9 mouse cellular contexts compared by ENCODE assay signal in genomic region chr15:78778077-78778870, GRCm38 (mm10). TPM values are rescaled to one million over a fixed set of nuclear protein-coding genes. Genes with fewer than 3 reads are reported as not detected.
DNase-seq lines count a peak whose midpoint lies in the region; ATAC-seq lines count a peak whose summit lies in the region.
"Had no signal": no experiment of that assay in that cellular context is flagged by ENCODE, and none has a peak within 500 bp of the region (broad histone marks: within the 10 kb centered on the region; RNA-seq: fewer than 3 reads in every experiment).

No protein-coding gene starts in this region.

- no peak overlapping the region for H3K4me2 ChIP-seq in embryonic facial prominence, embryonic 12.5 days (replicated peaks)
- H3K4me2 ChIP-seq in kidney, embryonic 16.5 days (replicated peaks; ENCODE audit: low read depth, low read length), result no peak overlapping the region
- H3K4me2 ChIP-seq in stomach, embryonic 16.5 days (ENCODE audit: low read depth, low read length), result no peak overlapping the region
- H3K4me2 ChIP-seq: embryonic facial prominence, embryonic 15.5 days had no signal

- 51% methylated on average over 13 of the region's 15 CpGs for WGBS in embryonic facial prominence, embryonic 12.5 days
- 62% methylated on average over 13 of the region's 15 CpGs for WGBS in kidney, embryonic 16.5 days
- WGBS in stomach, embryonic 16.5 days, result 53% methylated on average over 14 of the region's 15 CpGs

- no peaks in the 10 kb centered on the region for H3K9me3 ChIP-seq in embryonic facial prominence, embryonic 12.5 days
- 0 out of 2 replicates have a peak, but pooled peaks cover 4% of the 10 kb centered on the region for H3K9me3 ChIP-seq in kidney, embryonic 16.5 days (ENCODE audit: low read length)
- no peaks in the 10 kb centered on the region for H3K9me3 ChIP-seq in stomach, embryonic 16.5 days (replicated peaks; ENCODE audit: control insufficient read depth, low read length)
- H3K9me3 ChIP-seq: embryonic facial prominence, embryonic 15.5 days had no signal

- peak; percentile 76 to 79 for DNase-seq in B cell, adult 2 months
- peak; percentile 88 to 92 for DNase-seq in adrenal gland, postnatal 36 days
- peak; percentile 94 to 95 for DNase-seq in heart, adult 9 months (ENCODE audit: low spot score in 2 of 2)
- peak; percentile 80 for DNase-seq in liver
- peak; percentile 44 to 65 for DNase-seq in natural killer cell, adult 2 months (ENCODE audit: low spot score in 2 of 2)

- no peaks in the 10 kb centered on the region for H3K36me3 ChIP-seq in embryonic facial prominence, embryonic 12.5 days
- H3K36me3 ChIP-seq in kidney, embryonic 16.5 days (ENCODE audit: insufficient read depth, low read length), result peaks cover 15% of the 10 kb centered on the region
- peaks cover 4% of the 10 kb centered on the region; the same call in 1 of the 2 replicates for H3K36me3 ChIP-seq in stomach, embryonic 16.5 days (ENCODE audit: control insufficient read depth, insufficient read depth, low read length)
- H3K36me3 ChIP-seq: embryonic facial prominence, embryonic 15.5 days had no signal

- peaks cover 12% of the 10 kb centered on the region; the same call in 1 of the 2 replicates for H3K4me1 ChIP-seq in embryonic facial prominence, embryonic 12.5 days
- peaks cover 9% of the 10 kb centered on the region for H3K4me1 ChIP-seq in kidney, embryonic 16.5 days (ENCODE audit: insufficient read depth, low read length)
- peaks cover 9% of the 10 kb centered on the region; the same call in 1 of the 2 replicates for H3K4me1 ChIP-seq in stomach, embryonic 16.5 days (ENCODE audit: control insufficient read depth, insufficient read depth, low read length)

- H3K9ac ChIP-seq in embryonic facial prominence, embryonic 12.5 days, result no peak overlapping the region; the same call in 1 of the 2 replicates
- H3K9ac ChIP-seq in kidney, embryonic 16.5 days (replicated peaks; ENCODE audit: low read length), result no peak overlapping the region
- no peak overlapping the region for H3K9ac ChIP-seq in stomach, embryonic 16.5 days (ENCODE audit: low read length)
- H3K9ac ChIP-seq: embryonic facial prominence, embryonic 15.5 days had no signal

- no peak for ATAC-seq in embryonic facial prominence, embryonic 12.5 days (ENCODE audit: insufficient number of reproducible peaks, insufficient read depth, low FRiP score, low TSS enrichment)
- no peak for ATAC-seq in kidney, embryonic 16.5 days (ENCODE audit: low FRiP score, low TSS enrichment)
- peak; percentile 35; the same call in 1 of the 2 replicates for ATAC-seq in stomach, embryonic 16.5 days (ENCODE audit: insufficient read depth, low FRiP score)

- H3K27ac ChIP-seq in embryonic facial prominence, embryonic 12.5 days, result peak overlapping the region; percentile 41; the same call in 1 of the 2 replicates
- peak overlapping the region; percentile 40; the same call in 1 of the 2 replicates for H3K27ac ChIP-seq in kidney, embryonic 16.5 days (ENCODE audit: low read length)
- no peak overlapping the region for H3K27ac ChIP-seq in stomach, embryonic 16.5 days (ENCODE audit: low read length)
- H3K27ac ChIP-seq: embryonic facial prominence, embryonic 15.5 days had no signal

- no peak overlapping the region for H3K4me3 ChIP-seq in embryonic facial prominence, embryonic 12.5 days
- no peak overlapping the region for H3K4me3 ChIP-seq in kidney, embryonic 16.5 days (ENCODE audit: low read length)
- H3K4me3 ChIP-seq in stomach, embryonic 16.5 days (replicated peaks; ENCODE audit: low read length), result no peak overlapping the region
- H3K4me3 ChIP-seq: embryonic facial prominence, embryonic 15.5 days had no signal

- H3K27me3 ChIP-seq in embryonic facial prominence, embryonic 12.5 days, result no peaks in the 10 kb centered on the region
- no peaks in the 10 kb centered on the region for H3K27me3 ChIP-seq in kidney, embryonic 16.5 days (ENCODE audit: insufficient read depth, low read length)
- H3K27me3 ChIP-seq in stomach, embryonic 16.5 days (ENCODE audit: control insufficient read depth, insufficient read depth, low read length), result no peaks in the 10 kb centered on the region
- H3K27me3 ChIP-seq: embryonic facial prominence, embryonic 15.5 days had no signal

RNA-seq across cellular contexts. Expression of gene Mfng, which starts 5.0 kb away (rescaled TPM):
- 10 to 100 TPM; 12.3 to 16.7 TPM for total RNA-seq in adrenal gland, postnatal 36 days (2021)
- polyA plus RNA-seq in embryonic facial prominence, embryonic 12.5 days (2016; fragmentation: Nextera tagmentation; extraction: Ambion mirVana), result 29.1 and 29.3 TPM in 2 replicates
- polyA plus RNA-seq in kidney, embryonic 16.5 days (2015; fragmentation: Nextera tagmentation; extraction: Ambion mirVana), result 28.7 and 31.7 TPM in 2 replicates
- polyA plus RNA-seq in stomach, embryonic 16.5 days (2015; fragmentation: Nextera tagmentation; extraction: Ambion mirVana), result 18.5 and 18.7 TPM in 2 replicates

RNA-seq across cellular contexts. Expression of gene Card10, which starts 24.6 kb away (rescaled TPM):
- 1 to 10 TPM; 5.9 to 9.8 TPM for total RNA-seq in adrenal gland, postnatal 36 days (2021)
- polyA plus RNA-seq in embryonic facial prominence, embryonic 12.5 days (2016; fragmentation: Nextera tagmentation; extraction: Ambion mirVana), result 3.6 TPM in 2 replicates
- polyA plus RNA-seq in kidney, embryonic 16.5 days (2015; fragmentation: Nextera tagmentation; extraction: Ambion mirVana), result 9.9 and 10.6 TPM in 2 replicates
- polyA plus RNA-seq in stomach, embryonic 16.5 days (2015; fragmentation: Nextera tagmentation; extraction: Ambion mirVana), result 4.0 and 4.4 TPM in 2 replicates

RNA-seq across cellular contexts. Expression of gene Elfn2, which starts 59.7 kb away (rescaled TPM):
- total RNA-seq in adrenal gland, postnatal 36 days (2021), result 1 to 10 TPM; 2.7 to 3.0 TPM
- polyA plus RNA-seq in embryonic facial prominence, embryonic 12.5 days (2016; fragmentation: Nextera tagmentation; extraction: Ambion mirVana), result 0.06 and 0.19 TPM in 2 replicates
- polyA plus RNA-seq in kidney, embryonic 16.5 days (2015; fragmentation: Nextera tagmentation; extraction: Ambion mirVana), result 0.03 and 0.07 TPM in 2 replicates
- 0.07 and 0.17 TPM in 2 replicates for polyA plus RNA-seq in stomach, embryonic 16.5 days (2015; fragmentation: Nextera tagmentation; extraction: Ambion mirVana)
